Mouse (Mus musculus): ENCODE measurements at regions not wholly inside any gene's neighbourhood (a gene's known extent, or its start where the extent isn't known, plus 50 kb on each side); places are given as distances from the start of the nearest gene placed in this dataset.
"Not testable (repeated sequence)": the region's sequence is repeated elsewhere in the genome, so short reads cannot be mapped to it uniquely, and the experiment has no call there.

DNA sequence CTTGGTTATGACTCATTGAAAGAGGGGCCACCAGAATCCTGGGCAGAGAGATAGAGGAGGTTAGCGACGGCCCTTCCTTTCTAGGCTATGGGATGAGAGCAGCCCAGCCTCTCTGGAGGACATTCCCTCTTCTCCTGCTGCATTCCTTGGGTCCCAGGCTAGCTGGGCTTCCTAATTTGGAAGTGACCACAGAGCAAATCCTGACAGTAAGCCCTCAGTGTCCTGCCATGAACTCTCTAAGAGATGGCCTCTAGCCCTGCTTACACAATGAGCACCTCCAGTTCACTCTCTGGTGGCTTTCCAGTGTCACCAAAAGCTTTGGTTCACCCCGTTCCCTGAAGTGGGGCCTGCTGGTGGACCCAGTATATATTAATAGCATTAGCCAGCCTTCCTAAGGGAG is 64.1 kb upstream of the Rmdn2 start:
- DNase-seq, result no peak

DNA sequence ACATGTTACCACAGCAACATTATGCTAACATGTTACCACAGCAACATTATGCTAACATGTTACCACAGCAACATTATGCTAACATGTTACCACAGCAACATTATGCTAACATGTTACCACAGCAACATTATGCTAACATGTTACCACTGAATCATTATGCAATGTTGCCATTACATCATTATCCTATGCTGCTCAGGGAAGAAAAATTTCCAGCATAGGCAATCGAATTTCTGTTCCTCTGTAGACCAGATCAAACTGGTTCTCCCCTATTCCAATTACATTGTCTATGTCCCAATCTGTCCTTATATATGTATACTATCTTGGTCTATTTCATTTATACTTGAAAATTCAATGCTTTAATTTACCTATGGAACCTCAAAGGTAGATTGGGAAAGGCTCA is 61.3 kb upstream of the Rmdn2 start:
- DNase-seq, result not testable (repeated sequence)

DNA sequence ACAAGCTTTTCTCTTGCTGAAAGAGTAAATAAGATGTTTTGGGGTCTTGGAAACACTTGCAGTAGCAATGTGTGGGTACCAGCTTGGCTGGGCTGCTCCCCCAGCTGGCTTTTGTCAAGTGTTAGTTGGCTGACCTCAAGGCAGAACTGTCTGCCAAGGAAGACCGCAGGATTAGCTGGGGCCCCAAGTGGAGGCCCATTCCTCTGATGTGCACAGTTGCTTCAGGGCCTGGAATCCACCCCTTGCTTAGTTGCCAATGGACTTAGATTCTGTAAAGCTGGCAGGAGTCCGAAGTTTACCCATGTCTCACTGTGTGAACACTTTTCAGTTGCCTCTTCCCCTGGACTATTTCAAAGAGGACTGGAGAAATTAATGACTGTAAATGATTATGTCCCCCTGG is 57.8 kb upstream of the Rmdn2 start:
- DNase-seq, result peak; percentile 25

DNA sequence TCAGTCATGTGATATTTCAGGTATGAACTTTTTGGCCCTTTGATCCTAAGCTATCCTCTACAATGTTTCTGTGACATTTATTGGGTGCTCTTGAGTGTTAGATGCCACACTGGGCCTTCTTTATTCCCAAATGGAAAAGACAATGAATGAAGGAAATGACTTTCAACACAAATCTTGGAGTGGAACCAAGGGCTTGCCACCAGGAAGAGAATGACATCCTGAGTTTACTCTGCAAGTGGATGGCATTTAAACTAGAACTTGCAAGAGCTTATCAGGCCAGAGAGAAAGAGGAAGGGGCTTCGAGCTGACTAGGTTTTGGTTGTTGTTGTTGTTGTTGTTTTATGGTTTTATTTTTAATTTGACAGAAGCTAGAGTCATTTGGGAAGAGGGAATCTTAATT is 56.1 kb upstream of the Rmdn2 start:
- no peak for DNase-seq

All from gastrocnemius, postnatal 25 days (tissue).